Mouse (Mus musculus) embryonic fibroblast, embryonic 13.5 days (primary cell): ENCODE data around the gene Tcp10c. TPM values are rescaled to one million over a fixed set of nuclear protein-coding genes. Genes with fewer than 3 reads are reported as not detected.
"Not testable (repeated sequence)": the region's sequence is repeated elsewhere in the genome, so short reads cannot be mapped to it uniquely, and the experiment has no call there.

Experiments
- H3K27ac ChIP-seq: 2 replicates; pipeline ENCODE4 v1.5.1; 2012; ENCODE audit warnings: low read length, control low read depth, inconsistent platforms; ENCODE audit not compliant: insufficient read depth
- H3K4me1 ChIP-seq: 2 replicates; pipeline ENCODE4 v1.6.1; 2011; ENCODE audit warnings: low read length; ENCODE audit not compliant: control insufficient read depth, insufficient read depth
- H3K4me3 ChIP-seq: 2 replicates; pipeline ENCODE4 v1.5.1; 2011; ENCODE audit warnings: mild to moderate bottlenecking, control low read depth, low read length; ENCODE audit not compliant: insufficient read depth
- polyA plus RNA-seq: library from polyadenylated mRNA; stranded (reverse); fragments of >200 nt; gene quantifications from 2 replicates; pipeline ENCODE4 v1.2.4, GENCODE M21; 2011; ENCODE audit warnings: low read depth; ENCODE audit not compliant: missing spikeins, insufficient read length

Tcp10c gene
- polyA plus RNA-seq: not detected in 2 replicates

GRCm38 (mm10) chr17:13354521-13354920 lies at the start of gene Tcp10c:
Tcp10c (plus strand) TSS chr17:13354572.
- H3K4me1 ChIP-seq, H3K4me3 ChIP-seq: not testable (repeated sequence)

GRCm38 (mm10) chr17:13307852-13308251 lies 46.5 kb upstream of the Tcp10c start:
- not testable (repeated sequence) for H3K4me3 ChIP-seq, H3K4me1 ChIP-seq, H3K27ac ChIP-seq

More at GRCm38 (mm10) chr17:13354521-13354920, at the start of gene Tcp10c:
- not testable (repeated sequence) for H3K27ac ChIP-seq

GRCm38 (mm10) chr17:13308344-13308743 lies 46.0 kb upstream of the Tcp10c start:
- not testable (repeated sequence) for H3K4me3 ChIP-seq, H3K27ac ChIP-seq, H3K4me1 ChIP-seq

GRCm38 (mm10) chr17:13308746-13309145 lies 45.6 kb upstream of the Tcp10c start:
- H3K4me3 ChIP-seq, H3K4me1 ChIP-seq: not testable (repeated sequence)

GRCm38 (mm10) chr17:13309182-13309631 lies 45.2 kb upstream of the Tcp10c start:
- H3K4me3 ChIP-seq, H3K4me1 ChIP-seq, H3K27ac ChIP-seq: not testable (repeated sequence)

More at GRCm38 (mm10) chr17:13308746-13309145, 45.6 kb upstream of the Tcp10c start:
- H3K27ac ChIP-seq: not testable (repeated sequence)

- H3K27ac ChIP-seq, H3K4me1 ChIP-seq, H3K4me3 ChIP-seq: not testable (repeated sequence)
These were observed 24.4 kb upstream of the Tcp10c start for GRCm38 (mm10) chr17:13329967-13330366.

- H3K27ac ChIP-seq, H3K4me1 ChIP-seq, H3K4me3 ChIP-seq: not testable (repeated sequence)
These were observed 23.2 kb upstream of the Tcp10c start for GRCm38 (mm10) chr17:13331179-13331578.

- not testable (repeated sequence) for H3K4me1 ChIP-seq, H3K27ac ChIP-seq, H3K4me3 ChIP-seq
These were observed 21.9 kb upstream of the Tcp10c start for GRCm38 (mm10) chr17:13332496-13332895.

- not testable (repeated sequence) for H3K27ac ChIP-seq, H3K4me1 ChIP-seq, H3K4me3 ChIP-seq
These were observed 17.2 kb upstream of the Tcp10c start for GRCm38 (mm10) chr17:13336979-13337749.

- not testable (repeated sequence) for H3K27ac ChIP-seq, H3K4me3 ChIP-seq, H3K4me1 ChIP-seq
These were observed 16.4 kb upstream of the Tcp10c start for GRCm38 (mm10) chr17:13337931-13338330.

- H3K4me1 ChIP-seq, H3K4me3 ChIP-seq, H3K27ac ChIP-seq: not testable (repeated sequence)
These were observed 14.3 kb upstream of the Tcp10c start for GRCm38 (mm10) chr17:13340071-13340470.

GRCm38 (mm10) chr17:13345923-13346322 lies 8.4 kb upstream of the Tcp10c start:
- H3K27ac ChIP-seq, H3K4me1 ChIP-seq, H3K4me3 ChIP-seq: not testable (repeated sequence)

- not testable (repeated sequence) for H3K27ac ChIP-seq, H3K4me1 ChIP-seq, H3K4me3 ChIP-seq
These were observed 4.8 kb upstream of the Tcp10c start for GRCm38 (mm10) chr17:13349563-13349962.

- H3K4me3 ChIP-seq, H3K27ac ChIP-seq, H3K4me1 ChIP-seq: not testable (repeated sequence)
These were observed 1.1 kb upstream of the Tcp10c start for GRCm38 (mm10) chr17:13353249-13353648.

- H3K4me3 ChIP-seq, H3K4me1 ChIP-seq, H3K27ac ChIP-seq: not testable (repeated sequence)
These were observed 8.1 kb downstream of the Tcp10c start for GRCm38 (mm10) chr17:13362489-13362888.

GRCm38 (mm10) chr17:13363773-13364172 lies 9.4 kb downstream of the Tcp10c start:
- not testable (repeated sequence) for H3K4me3 ChIP-seq, H3K27ac ChIP-seq, H3K4me1 ChIP-seq
